Mouse (Mus musculus): ENCODE results near the gene Prss48. TPM values are rescaled to one million over a fixed set of nuclear protein-coding genes. Genes with fewer than 3 reads are reported as not detected.

Gene Prss48
- polyA plus RNA-seq (2017; shearing (Covaris generic)), result not detected

DNA sequence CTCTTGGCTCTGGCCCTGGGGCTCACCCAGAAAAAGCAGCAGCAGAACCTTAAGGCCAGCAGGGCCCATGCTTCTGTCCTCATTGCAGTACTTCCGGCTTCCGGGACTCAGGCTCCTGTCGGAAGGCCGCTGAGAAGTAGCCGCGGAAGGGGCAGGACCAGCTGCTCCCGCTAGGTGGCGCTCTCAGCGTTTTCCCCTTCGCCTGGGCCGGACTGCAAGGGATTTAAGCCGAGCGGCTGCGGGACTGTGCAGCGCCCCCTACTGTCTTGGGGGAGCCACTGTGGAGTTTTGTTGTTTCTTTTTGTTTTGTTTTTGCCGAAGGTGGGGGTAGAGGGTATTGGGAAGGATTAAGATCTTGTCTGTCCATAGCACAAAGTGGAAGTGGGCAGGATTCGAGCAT is at the start of gene Prss48:
Gene Prss48, minus strand, starts transcription at position 69 of the 400 bp plus-strand sequence.
- ATAC-seq, result no peak

DNA sequence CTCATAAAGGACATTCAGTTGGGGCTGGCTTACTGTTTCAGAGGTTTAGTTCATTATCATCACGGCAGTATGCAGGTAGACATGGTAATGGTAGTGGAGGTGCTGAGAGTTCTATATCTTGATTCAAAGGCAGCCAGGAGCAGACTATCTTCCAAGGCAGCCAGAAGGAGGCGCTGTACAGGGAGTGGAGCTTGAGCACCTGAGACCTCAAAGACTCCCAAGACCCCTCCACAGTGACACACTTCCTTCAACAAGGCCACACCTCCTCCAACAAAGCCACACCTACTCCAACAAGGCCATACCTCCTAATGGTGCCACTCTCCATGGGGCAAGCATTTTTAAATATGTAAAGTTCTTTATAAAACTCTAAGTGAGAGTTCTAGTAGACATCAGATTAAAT is 46.8 kb upstream of the Prss48 start:
- no peak for ATAC-seq

DNA sequence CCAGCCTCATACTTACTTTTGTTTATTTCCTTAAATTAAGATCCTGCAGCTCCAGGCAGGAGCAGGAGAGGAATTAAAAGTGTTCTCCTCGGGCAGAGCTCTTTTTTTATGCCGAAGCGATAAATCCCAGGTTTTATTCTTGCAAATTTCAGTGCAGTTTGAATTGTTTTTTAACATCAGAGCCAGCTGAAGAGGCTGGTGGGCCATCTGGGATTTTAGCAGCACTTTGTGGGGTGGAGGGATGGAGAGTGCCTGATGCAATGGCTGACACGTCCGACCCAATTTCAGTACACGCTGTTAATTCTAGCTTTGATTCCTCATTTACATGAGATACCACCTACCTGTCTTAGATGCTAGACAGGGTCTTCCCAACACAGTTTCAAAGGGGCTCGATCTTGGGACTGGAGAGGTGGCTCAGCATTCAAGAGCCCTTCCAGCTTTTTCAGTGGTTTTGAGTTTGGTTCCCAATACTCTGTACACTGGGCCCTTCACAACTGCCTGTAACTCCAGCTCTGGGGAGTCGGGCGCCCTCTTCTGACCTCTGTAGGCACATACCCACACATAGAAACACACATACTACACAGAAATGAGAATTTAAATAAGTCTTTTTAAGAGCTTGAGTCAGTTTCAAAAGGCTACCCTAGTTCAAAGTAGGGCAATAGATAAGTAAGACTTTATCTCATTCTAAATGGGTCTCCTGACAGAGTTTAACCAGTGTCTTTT is 45.6 kb upstream of the Prss48 start:
- no peak for ATAC-seq

DNA sequence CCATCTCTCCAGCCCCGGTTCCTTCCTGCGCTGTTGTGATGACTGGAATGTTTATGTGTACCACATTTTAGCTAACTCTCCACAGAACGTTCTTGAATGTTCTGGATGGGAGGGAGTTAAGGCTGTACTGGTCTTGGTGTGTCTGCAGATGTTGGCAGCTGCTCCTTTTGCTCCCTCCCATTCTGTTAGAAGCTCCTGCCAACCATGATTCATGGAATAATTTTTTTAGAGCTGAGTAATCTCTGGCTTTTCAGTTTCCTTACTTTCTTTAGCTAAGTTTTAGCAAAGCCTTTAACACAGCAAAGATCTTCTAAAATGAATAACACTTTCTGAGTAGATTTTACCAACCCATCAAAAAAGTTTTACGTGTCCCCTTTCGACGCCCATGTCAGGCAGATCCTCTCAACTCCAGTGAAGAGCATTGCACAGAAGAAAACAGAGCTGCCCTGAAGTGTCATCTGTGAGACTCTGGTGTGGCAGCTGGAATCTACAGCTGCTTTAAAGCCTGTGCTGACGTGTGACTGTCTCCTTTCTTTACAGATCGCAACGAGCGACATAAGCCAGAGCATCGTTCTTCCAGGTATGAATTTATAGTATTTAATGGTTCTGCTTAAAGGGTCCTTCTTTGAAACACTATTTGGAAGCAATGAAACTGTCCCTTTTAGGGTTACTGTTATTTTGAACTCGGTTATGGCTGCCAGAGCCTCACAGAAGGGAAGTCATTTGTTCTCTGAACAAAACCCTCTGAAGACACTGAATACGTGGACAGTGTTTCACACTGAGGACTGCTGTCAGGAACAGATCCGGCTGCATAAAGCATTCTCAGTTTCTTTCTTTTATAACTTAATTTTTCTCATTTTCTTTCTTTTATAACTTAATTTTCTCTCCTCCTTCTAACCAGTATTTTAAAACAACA is 38.3 kb upstream of the Prss48 start:
- no peak for ATAC-seq

DNA sequence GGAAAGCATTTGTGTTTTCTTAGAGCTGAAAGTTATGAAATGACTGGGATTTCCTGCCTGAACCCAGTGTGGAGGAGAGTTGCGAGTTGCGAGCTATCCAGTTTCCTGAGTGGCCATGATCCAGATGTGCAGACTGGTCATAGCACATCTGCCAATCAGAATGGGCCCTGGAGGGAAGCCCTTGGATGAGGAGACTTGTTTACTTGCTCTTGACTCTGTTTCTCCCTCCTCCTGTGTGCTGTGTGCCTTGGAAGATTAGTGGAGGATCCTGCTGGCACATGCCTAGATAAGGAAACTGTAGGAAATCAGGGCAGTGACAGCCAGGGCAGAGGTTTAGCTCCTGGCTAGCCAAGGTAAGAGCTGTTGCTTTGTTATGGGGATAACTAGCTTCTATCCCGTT is 36.4 kb upstream of the Prss48 start:
- no peak for ATAC-seq

DNA sequence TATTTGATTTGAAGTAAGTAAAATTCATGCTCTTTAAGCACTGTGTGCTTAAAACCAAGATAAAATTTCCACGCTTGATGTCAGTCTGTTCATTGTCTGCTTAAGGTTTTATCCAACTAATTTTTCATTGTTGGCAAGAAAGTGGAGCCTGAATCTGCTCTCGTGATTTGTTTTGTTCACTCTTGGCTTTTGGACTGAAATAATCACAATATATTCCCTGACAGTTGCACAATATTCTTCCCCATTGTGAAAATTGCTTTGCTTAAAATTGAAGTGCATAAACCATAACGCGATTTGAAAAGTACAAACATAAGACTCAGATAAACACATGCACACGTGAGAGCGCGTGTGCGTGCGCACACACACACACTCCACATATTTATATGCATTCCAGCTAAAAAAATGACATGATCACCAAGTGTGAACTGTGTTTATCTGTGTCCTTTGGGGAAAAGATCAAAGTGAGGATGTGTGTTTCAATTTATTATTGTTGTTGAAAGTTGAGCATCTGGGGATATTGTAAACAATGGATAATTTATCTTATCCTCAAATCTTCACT is 35.7 kb upstream of the Prss48 start:
- ATAC-seq, result no peak

DNA sequence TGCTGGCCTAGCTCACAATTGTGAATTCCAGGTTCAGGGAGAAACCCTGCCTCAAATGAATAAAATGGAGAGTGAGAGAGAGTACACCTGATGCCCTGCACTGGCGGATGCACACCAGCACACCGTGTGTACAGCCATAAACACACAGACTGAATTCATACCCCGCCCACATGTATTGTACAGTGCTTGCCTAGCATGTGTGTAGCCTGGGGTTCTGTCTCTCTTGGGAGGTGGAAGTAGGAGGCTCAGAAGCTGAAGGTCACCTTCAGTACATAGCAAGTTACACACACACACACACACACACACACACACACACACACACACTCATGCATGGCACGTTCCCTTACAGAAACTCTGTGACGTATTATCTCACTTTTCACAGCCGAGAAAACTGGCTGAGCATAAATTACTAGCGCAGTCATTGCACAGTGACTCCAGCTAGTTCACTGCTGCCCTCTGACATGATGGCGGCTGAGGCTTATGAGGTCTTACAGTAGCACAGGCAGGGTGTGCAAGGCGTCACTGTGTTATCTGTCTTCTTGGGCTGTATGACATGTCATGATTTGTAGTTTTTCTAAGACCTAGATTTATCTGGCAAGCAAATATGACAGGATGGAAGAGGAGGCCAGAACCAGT is 31.3 kb upstream of the Prss48 start:
- ATAC-seq, result no peak

DNA sequence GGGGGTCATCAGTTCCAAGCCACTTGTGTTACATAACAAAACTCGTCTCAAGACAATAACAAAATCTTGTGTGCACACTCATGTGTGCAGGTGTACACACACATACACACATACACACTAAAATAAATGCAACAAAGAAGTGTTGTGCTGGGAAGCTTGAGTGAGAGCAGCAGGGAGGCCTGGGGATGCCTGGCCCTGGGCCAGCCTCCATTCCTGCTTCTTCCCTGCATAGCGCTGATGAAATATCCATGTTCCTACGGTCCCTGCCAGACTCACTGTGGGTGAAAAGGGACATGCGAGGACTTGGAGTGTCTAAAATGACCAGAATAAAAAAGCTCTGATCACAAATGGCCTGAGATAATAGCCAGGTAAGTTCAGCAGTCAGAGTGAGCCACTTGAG is 28.3 kb upstream of the Prss48 start:
- no peak for ATAC-seq

DNA sequence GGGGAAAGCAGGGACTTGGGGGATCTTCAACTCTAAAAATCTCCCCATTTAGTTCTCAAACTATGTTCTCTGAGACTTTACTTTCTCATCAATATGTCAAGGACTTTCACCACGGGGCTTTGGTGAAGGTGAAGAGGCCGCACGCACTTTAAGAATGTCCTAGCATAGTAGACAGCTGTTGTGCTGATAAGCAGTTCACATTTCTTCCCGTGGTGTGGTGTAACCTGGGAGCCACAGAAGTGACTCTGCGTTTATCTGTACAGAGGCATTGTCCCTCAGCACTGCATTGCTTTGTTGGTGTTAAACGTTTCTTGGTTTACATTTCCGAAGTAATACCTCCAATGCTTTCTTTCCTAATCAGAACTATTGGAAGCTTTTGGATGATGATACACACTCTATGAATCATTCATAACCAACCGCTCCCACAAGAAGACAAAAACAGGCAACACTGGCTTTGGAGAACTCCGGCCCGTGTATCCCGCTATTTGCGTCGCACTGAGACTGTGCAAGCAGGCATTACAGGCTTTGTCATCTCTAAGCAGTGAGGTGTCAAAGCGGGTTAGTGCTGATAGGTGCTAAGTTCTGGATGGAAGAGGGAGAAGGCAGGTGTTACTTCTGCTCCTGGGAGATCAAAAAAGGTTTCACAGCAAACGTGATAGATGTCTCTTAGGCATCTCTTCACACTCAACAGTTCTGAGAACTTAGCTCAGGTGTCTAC is 26.5 kb upstream of the Prss48 start:
- no peak for ATAC-seq

DNA sequence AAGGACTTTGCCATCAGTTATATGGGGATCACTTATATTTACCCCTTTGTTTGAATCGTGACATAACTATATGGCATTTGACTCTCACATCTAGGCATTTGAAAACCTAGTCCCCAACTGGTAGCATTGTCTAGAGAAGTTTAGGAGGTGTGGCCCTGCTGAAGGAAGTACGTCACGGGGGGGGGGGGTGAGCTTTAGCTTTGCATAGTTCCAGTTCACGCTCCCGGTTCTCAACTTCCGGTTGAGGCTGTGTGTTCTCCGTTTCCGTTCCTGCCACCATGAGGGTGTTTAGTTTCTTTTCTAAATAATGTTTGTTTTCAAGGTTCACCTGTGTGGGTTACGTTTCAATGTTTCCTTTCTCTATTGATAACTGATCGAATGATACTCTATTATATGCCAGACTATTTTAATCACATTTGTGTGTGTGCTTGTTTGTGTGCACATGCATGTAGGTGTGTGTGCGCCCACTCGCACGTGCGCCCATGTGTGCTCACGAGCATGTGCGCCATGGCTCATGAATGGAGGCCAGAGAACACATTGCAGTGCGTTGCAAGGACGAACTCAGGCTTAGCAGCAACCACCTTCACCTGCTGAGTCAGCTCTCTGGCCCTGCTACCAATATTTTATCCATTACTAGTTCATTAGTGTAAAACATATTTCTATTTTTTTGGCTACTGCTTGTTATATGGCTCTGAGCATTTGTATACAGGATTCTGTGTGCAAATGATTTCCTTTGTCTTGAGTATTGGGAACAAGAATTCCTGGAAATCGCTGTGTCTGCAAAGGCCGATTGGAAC is 23.2 kb upstream of the Prss48 start:
- ATAC-seq, result no peak

DNA sequence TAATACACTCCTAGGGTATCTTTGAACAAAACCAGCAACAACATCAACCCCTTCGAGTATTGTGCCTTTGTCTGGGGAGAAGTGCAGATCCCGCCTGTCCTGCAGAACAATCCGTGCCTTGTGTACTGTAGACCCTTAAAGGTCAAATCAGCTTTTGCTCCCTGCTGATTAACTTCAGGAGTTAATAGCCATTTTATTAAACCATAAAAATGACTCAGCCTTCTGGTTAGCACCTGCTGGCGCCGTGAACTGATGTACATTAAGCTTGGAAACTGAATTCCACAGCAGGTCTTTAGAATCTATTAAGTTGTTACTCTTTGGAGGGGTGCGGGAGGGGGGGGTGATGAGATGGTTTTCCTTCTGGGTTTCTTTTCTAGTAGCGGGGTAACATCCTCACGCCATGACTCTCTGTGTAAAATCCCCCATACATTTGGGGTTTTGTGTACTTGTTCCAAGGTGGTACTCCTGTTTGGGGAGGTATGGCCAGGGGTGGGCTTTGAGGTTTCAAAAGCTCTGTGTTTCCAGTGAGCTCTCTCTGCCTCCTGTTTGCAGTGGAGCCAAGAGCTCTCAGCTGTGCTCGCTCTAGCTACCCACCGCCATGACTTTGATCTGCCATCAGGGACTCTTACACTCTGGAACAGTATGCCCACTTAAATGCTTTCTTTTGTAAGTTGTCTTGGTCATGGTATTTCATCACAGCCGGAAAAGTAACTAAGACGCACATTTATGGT is 21.9 kb upstream of the Prss48 start:
- ATAC-seq, result no peak

DNA sequence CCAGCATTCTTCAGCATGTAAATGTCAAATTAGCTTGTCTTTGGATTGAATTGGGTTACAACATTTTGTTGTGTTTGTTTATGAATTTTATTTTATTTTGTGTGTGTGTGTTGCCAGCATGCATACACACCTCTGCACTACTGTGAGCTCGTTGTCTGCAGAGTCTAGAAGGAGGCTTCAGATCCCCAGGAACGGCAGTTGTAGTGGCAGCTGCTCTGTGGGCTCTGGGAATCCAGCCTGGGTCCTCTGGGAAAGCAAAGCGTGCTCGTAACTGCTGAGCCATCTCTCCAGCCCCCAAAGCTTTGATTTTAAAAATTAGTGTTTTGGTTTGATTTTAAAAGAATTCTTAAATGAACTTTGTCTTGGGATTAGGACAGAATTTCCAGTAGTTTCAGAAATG is 19.4 kb upstream of the Prss48 start:
- no peak for ATAC-seq

DNA sequence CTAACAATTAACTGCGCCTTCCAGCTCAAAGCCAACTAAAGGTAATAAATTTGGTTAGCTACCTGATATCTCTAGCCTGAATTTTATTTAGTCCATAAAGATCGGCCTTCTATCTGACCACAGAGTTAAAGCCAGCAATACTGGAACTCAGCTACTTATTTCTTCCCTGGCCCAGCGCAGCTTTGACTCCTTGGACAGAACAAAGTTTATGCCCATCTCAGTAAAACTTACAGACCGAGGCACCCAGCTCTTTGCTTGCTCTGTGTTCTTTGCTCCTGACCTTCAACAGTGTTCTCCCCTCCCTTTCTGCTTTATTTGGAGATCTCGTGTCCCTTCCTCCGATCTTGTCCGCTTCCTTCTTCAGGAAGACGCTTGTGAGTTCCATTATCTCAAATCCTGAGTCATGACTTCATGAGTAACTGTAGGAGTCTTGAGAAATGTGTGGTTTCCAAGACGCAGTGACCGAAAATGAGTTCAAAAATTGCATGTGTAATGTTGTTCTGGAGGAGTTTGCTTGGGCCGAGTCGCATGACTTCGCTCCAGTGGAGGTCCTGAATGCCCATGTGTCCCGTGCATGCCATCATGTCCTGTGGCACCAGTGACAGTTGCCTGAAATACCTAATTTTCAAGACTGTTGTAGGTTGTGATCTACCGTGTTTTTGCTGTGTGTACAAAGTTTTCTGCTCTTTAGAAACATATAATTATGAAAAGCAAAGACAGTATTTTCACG is 18.8 kb upstream of the Prss48 start:
- ATAC-seq, result no peak

DNA sequence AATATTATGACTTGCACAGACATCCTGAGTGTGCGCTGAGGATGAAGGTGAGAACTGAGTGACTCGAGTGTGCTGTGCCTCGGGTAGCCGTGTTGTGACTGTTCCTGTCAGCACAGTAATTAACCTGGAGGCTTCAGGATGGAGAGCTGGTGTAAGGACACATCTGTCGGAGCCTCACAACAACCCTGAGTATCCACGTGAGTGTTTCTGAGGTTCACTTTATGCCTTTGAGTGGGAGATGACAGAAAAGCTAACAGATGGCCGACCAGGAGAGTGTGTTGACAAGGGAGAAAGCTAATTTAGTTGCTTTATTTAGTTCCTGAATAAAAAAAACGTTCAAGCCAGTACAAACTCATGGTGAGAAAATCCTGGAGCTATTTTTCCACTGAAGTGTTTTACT is 15.2 kb upstream of the Prss48 start:
- no peak for ATAC-seq

DNA sequence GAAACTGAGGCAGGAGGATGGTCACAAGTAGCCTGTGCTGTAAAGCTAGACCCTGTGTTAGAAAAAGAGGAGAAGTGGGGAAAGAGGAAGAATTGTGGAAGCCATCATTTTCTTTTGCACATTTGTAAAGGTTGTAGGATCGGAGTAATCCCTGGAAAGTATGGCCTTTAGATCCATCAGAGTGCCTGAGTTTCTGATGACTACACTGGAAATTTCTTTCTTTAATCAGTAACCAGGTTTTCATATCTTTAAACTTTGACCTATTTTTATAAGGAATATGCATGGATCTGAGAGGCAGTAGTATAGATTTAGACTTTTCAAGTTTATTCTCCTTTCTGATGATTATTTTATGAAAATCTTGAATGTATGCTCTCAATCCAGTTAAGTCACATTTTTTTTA is 14.7 kb upstream of the Prss48 start:
- ATAC-seq, result no peak

DNA sequence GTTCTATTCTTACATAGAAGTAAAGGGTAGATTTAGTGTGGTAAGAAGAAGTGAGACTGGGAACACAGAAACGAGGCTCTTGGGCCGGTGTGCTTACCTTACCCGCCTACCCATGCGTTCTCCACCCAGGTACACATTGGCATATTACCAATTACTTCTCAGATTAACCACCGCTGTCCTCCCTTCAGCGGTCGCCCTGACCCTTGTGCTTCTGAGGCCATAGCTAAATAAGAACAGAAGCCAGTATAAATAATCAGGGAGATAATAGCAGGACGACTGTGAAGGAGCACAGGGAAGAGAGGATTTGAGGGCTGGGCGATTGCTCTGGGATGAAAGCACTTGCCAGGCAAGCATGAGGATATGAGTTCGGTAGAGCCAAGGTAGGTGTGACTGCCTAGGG is 11.5 kb upstream of the Prss48 start:
- no peak for ATAC-seq

DNA sequence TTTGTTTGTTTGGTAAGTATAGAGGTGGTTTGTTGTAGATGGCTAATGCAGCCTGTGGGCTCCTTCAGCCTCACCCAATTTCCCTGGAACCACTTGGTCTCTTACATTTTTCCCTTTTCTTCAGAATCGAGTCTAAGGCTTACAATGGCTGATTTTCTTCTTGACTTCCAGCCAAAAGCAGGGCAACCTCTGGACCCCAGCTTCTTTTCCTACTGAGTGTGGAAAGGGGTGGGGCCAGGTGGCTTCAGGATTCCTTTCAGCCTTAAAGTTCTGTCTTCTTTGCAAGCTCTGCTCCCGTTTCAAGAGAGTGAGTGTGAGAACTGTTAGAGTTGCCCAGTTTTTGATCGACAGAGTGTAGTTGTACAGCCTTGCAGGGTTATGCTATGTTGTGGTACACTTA is 9.5 kb upstream of the Prss48 start:
- ATAC-seq, result no peak

DNA sequence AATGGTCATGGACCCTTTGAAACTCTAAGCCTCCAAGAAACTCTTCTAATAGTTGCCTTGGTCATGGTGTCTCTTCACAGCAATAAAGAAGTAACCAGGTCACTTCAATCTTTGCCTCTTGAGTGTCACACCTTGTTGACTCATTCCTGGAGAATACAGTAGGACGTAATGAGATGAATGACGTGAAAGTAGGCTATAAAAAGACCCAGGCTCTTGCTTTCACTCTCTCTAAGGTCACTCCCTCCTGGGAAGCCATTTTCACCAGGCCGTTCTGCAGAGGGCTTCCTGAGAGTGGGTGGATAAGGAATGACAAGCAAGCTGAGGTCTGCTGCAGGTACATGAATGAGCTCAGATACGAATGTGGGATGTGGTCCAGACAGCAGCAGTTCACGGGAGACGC is 9.1 kb upstream of the Prss48 start:
- ATAC-seq, result no peak

DNA sequence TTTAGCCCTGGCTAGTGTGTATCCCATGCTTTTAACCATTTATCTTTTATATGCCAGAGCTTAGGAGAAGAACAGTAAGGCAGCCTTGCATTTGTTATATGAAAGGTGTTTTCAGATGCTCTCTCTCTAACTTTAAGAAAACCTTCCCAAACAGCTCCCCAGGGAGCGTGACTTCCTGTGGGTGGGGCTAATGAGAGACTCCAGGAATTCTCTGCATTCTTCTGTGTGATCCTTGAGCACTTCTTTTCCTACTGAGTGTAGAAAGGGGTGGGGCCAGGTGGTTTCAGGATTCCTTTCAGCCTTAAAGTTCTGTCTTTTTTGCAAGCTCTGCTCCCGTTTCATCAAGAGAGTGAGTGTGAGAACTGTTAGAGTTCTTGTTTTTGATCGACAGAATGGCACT is 8.3 kb upstream of the Prss48 start:
- ATAC-seq, result no peak

DNA sequence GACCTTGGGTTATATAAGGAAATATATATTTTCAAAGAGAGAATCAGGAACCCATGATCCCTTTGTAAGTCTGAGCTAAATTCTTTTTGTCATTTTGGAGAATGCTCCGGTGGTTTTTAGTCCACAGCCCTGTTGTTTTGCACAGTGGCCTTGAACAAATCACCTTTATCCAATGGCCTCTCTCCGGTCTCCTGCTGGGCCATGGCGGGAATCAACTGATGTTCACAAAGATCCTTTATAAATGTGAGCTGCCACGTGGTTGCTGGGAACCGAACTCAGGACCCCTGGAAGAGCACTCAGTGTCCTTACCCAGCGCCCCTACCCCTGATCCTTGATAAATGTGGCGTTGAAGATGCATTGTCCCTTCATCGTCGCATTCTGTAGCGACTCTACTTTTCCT is 2.5 kb upstream of the Prss48 start:
- ATAC-seq, result no peak

All from inflammation-experienced regulatory T-cells, adult 6 months (primary cell).